Mouse (Mus musculus) CD4-positive naive resting alpha-beta T cell, adult 76 days (primary cell): ENCODE data around the gene Cpxm2. TPM values are rescaled to one million over a fixed set of nuclear protein-coding genes. Genes with fewer than 3 reads are reported as not detected.

Source experiments
- total RNA-seq: library from RNA; stranded (reverse); gene quantifications from one replicate; pipeline ENCODE4 v1.2.4, GENCODE M21; 2023

The Cpxm2 gene
- not detected for total RNA-seq

GRCm38 (mm10) chr7:132154368-132154961 lies at the start of gene Cpxm2:
Cpxm2 (minus strand) TSS chr7:132154739.

Other genes with a start within 250 kb of the Cpxm2 start
- not detected for gene Gpr26, start 188.3 kb downstream of the Cpxm2 start, total RNA-seq
- 18.0 TPM for gene Chst15, start 162.5 kb upstream of the Cpxm2 start, total RNA-seq